Mouse (Mus musculus) cortical plate, adult 2 months (tissue): Measurements from ENCODE around the gene Lingo4.

Source experiments
- CTCF ChIP-seq: fragments of 200-500 bp; IDR thresholded peaks from 2 replicates; pipeline ENCODE4 v1.5.1; 2011; ENCODE audit warnings: mild to moderate bottlenecking, control low read depth, low read length; ENCODE audit not compliant: insufficient read depth; ENCODE audit errors: extremely low read depth
- POLR2A ChIP-seq: fragments of 200-500 bp; IDR thresholded peaks from 2 replicates; pipeline ENCODE4 v1.6.1; 2011; ENCODE audit warnings: mild to moderate bottlenecking, low read length, control low read depth; ENCODE audit not compliant: insufficient read depth; ENCODE audit errors: extremely low read depth

GRCm38 (mm10) chr3:94373597-94374011 is 24.7 kb upstream of the Lingo4 start:
- no peak for TF ChIP-seq CTCF
- TF ChIP-seq POLR2A = no peak
